Mouse (Mus musculus) Patski (cell line): ENCODE data around the gene 9930104L06Rik. TPM values are rescaled to one million over a fixed set of nuclear protein-coding genes. Genes with fewer than 3 reads are reported as not detected.

Experiments used
- ATAC-seq: fragments of 100-300 bp; one replicate; pipeline ENCODE4 v1.8.0; 2021
- CTCF ChIA-PET: fragments of 350-600 bp; sonication (Branson Sonifier 250); formaldehyde crosslinking; loops from one replicate; lab custom pipeline; 2022; ENCODE audit warnings: inconsistent platforms; lab: Charles Lee
- POLR2A ChIA-PET: fragments of 350-600 bp; sonication (Branson Sonifier 250); formaldehyde crosslinking; loops from one replicate; lab custom pipeline; 2022; ENCODE audit warnings: antibody characterized with exemption, inconsistent platforms; lab: Charles Lee
- DNase-seq: peaks from one replicate; pipeline ENCODE4 v3.0.0-alpha.2; 2011; ENCODE audit warnings: low read depth, low spot score
- H3K27me3 ChIP-seq: fragments of 371-371 bp; one replicate; pipeline ENCODE4 v1.5.1; 2021
- CTCF ChIP-seq: fragments of 100-300 bp; IDR thresholded peaks from one replicate; pipeline ENCODE4 v1.5.1; 2021
- in situ Hi-C: fragments of 300-500 bp; cut with MboI; formaldehyde crosslinking; loops from 3 replicates; pipeline ENCODE4 v1.11.1; 2018; ENCODE audit warnings: low pct_unique_long_range_greater_than_20kb, mixed read lengths
- polyA plus RNA-seq: library from polyadenylated mRNA; unstranded; gene quantifications from one replicate; pipeline ENCODE4 v1.2.3, GENCODE M21; 2021

9930104L06Rik gene
- polyA plus RNA-seq: 8.9 TPM

DNA sequence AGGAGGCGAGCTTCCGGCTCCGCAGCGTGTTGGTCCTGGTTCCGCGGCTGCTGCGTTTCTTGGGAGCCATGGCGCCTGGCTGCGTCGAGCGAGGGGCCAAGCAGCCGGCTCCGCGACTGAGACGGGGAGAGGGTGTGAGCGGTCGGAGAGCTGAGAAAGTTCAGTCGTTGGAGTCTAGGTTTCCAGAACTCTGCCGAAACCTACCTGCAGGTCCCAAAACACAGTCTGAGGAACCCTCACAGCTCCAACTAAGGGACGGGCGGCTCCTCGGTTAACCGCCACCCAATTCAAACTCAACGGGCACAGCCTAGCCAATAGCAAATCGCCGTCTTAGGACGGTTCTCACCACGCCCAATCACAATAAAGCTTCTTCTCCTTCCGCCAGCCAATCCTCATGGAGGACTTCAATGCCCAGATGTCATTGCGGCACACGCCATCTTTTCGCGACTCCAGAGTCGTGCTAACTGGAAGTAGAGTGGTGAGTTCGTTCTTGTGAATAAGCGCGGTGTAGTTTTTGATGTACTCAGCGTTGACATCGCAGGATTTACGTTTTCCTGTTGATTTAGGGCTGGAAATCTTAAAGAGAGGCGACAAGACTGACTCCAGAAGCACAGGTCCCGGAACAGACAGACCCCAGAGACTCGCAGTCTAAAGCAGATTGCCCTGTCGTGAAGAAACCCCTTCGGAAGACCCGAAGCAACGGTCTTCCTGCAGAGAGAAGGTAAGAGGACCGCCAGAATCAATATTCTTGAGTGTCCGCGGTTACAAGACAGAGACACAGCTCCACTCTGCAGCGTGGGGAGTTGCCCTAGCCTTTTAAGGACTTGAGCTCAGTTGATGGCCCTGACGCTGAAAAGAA, at the start of gene 9930104L06Rik:
9930104L06Rik (plus strand) TSS at position 436 of the 859 bp plus-strand sequence.
- peak; percentile 82 for DNase-seq
- ChIA-PET CTCF (interaction anchor here (0.9 kb wide), 1 partner anchor 123 kb away, joined by 3 read pairs; no protein-coding TSS in a partner anchor), POLR2A (interaction anchor here (0.6 kb wide), 1 partner anchor 274 kb away, joined by 5 read pairs; no protein-coding TSS in a partner anchor)
- peak; percentile 97 for ATAC-seq
- H3K27me3 ChIP-seq: no peaks in the 10 kb centered on the region
- no peak for TF ChIP-seq CTCF
- in situ Hi-C loops: no loop called here

DNA sequence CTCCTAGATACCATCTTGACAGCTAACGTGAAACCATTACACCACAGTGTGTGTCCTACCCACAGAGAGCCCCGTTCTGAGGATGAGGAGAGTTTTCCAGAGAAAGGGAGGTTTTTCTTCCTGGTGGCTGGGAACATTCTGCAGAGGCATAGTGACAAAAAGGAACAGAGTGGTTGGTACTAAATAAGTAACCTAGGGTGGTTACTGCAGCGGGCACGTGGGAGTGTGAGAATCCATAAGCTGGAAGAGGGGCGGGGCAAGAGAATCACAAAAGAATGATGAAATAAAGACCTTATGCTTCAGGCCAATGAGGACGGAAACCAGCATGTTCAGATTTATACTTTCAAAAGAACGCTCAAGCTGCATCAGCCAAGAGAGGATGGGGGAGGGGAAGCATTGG, 48.1 kb upstream of the 9930104L06Rik start:
- no peak for DNase-seq
- POLR2A ChIA-PET: no interaction called here
- no peak for TF ChIP-seq CTCF
- peaks cover 17% of the 10 kb centered on the region for H3K27me3 ChIP-seq
- ATAC-seq: no peak
- in situ Hi-C loops: no loop called here
- CTCF ChIA-PET: no interaction called here

DNA sequence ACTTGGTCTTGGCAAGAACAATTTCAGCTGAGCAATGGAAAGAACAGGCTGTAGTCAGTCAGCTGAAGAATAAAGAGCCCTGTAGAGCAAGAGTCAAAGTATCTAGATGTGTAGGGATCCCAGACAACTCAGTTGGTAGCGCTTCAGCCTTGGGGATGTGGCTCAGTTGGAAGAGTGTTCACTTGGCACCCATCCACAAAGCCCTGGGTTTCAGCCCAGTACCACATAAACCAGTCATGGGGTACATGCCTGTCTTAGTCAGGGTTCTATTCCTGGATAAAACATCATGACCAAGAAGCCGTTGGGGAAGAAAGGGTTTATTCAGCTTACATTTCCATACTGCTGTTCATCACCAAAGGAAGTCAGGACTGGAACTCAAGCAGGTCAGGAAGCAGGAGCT, 46.9 kb upstream of the 9930104L06Rik start:
- POLR2A ChIA-PET: no interaction called here
- ATAC-seq: no peak

DNA sequence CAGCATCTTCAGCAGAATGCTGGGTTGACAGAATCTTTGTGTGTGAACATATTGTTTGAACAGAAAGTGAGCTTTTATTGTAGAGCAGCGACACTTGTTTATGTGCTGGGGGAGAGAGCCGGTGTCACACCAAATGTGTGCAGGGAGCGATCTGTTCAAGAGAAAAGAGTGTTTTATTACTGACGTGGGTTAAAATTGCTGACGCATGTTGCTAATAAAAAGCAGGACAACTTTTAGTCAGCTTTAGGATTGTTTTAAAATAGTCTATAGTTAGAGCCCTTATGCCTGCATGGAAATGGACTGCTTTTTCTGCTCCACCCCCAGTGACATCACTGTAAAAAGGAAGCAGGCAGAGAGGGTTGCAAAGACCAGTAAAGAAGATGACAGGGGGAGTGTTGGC, 46.0 kb upstream of the 9930104L06Rik start:
- ChIA-PET CTCF (no interaction called here), POLR2A (no interaction called here)
- peaks cover 23% of the 10 kb centered on the region for H3K27me3 ChIP-seq
- DNase-seq: no peak
- TF ChIP-seq CTCF: no peak
- in situ Hi-C loops: no loop called here
- ATAC-seq: no peak

More for the DNA sequence above, 46.9 kb upstream of the 9930104L06Rik start:
- peaks cover 21% of the 10 kb centered on the region for H3K27me3 ChIP-seq
- CTCF ChIA-PET: no interaction called here
- no peak for DNase-seq
- TF ChIP-seq CTCF: no peak
- in situ Hi-C loops: no loop called here

DNA sequence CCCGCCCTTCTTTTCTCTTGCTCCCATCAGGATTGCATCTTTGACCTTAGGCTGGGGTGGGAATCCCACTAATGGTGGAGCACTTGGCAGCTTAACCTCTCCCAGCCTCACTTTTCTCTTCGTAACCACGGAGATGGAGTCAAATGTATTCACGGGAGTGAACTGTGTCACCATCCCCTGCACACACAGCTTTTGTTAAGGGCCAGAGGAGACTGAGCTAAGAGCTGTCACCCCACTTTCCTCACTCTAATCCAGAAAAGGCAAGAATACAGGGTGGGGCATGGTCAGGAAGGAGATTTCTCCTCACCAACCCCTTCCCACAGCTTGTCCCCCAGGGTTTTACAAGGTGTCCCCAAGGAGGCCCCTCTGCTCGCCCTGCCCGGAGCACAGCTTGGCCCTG, 43.1 kb upstream of the 9930104L06Rik start:
- CTCF ChIA-PET: no interaction called here

GRCm38 (mm10) chr4:124894508-124895428, 42.1 kb upstream of the 9930104L06Rik start:
- no peak for DNase-seq
- in situ Hi-C loops: no loop called here
- ATAC-seq: no peak
- ChIA-PET CTCF (no interaction called here), POLR2A (no interaction called here)
- no peak for TF ChIP-seq CTCF
- H3K27me3 ChIP-seq: peaks cover 26% of the 10 kb centered on the region

More for the DNA sequence above, 43.1 kb upstream of the 9930104L06Rik start:
- POLR2A ChIA-PET: no interaction called here
- TF ChIP-seq CTCF: no peak
- no peak for DNase-seq
- no peak for ATAC-seq
- H3K27me3 ChIP-seq: peaks cover 20% of the 10 kb centered on the region
- in situ Hi-C loops: no loop called here

DNA sequence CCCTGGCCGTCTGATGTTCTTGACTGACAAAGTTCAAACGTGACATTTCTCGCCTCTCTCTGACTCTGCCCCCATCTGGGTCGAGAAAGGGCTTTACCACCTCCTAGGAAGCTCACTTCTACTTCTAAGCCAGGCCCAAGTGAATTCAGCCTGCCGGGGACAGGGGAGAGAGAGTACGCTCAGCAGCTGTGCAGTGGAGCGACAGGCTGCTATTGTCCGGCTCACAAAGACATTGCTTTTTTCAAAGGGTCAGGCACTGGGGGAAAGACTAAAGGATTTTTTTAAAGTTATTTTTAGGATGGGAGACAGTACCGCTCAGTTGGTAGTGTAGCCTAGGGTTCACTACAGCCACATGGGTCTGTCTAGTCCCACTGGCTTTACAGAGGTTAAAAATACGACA, 38.4 kb upstream of the 9930104L06Rik start:
- ATAC-seq (no peak), DNase-seq (no peak)
- peaks cover 26% of the 10 kb centered on the region for H3K27me3 ChIP-seq
- TF ChIP-seq CTCF: no peak
- POLR2A ChIA-PET: no interaction called here
- CTCF ChIA-PET: no interaction called here
- in situ Hi-C loops: no loop called here

DNA sequence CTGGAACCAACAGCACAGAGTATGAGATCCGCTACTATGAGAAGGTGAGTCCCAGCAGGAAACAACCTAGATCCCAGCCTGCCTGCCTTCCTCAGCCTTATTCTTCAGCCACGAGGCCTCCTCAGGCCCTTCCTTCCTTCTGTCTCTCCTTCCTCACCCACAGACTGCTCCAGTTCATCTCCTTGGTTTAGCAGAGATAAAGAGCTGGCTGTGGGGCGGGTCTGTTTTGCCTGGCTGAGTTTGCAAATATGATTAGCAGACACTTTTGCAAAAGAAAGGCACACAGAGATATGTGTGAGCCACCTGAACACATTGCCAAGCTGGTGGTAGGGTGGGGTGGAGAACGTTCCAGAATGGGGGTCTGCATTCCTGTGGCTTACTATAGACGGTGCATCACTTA, 36.9 kb upstream of the 9930104L06Rik start:
- DNase-seq: no peak
- ChIA-PET POLR2A (interaction anchor here (0.6 kb wide), 1 partner anchor 126 kb away, joined by 4 read pairs; no protein-coding TSS in a partner anchor), CTCF (no interaction called here)
- TF ChIP-seq CTCF: no peak
- in situ Hi-C loops: no loop called here
- H3K27me3 ChIP-seq: peaks cover 23% of the 10 kb centered on the region
- ATAC-seq: no peak

GRCm38 (mm10) chr4:124905417-124905816, 31.4 kb upstream of the 9930104L06Rik start:
- CTCF ChIA-PET: no interaction called here
- DNase-seq (no peak), ATAC-seq (no peak)
- no peaks in the 10 kb centered on the region for H3K27me3 ChIP-seq
- POLR2A ChIA-PET: no interaction called here
- no peak for TF ChIP-seq CTCF
- in situ Hi-C loops: no loop called here

DNA sequence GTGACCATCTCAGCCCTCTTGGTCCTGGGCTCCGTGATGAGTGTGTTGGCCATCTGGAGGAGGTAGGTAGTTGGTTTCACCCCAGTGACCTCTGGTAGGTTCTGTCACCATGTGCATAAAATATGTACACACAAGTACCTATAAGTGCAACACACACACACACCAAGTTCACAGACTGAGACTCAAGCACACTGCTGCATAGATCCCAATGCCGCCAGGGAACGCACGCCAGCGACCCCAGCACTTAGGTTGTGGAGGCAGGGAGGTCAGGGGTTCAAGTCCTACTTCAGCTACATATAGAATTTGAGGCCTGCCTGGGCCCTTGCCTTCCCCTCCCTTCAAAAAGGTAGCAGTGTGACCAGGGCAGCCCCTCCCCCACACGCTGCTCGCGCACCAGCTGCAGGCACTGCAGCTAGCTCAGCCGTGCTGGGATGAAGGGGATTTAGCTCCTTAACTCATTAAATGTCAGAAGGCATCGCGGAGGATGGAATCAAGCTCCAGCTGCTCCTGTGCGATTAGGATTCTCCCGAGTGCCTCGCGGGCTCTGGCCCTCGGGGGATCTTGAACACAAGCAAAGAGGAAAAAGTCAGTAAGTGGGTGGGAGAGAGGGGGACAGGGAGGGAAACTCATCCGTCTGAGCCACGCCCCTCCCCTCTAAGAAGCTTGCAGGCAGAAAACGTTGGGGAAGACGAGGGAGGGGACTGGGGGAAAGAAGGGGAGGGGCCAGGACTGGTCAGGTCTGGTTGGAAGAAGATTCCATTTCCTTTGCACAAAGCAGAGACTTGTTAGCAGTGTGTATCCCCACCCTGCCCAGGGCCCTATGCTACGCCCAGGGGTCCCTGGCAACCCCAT, 30.7 kb upstream of the 9930104L06Rik start:
- POLR2A ChIA-PET: no interaction called here
- no peaks in the 10 kb centered on the region for H3K27me3 ChIP-seq
- in situ Hi-C loops: no loop called here
- DNase-seq (no peak), ATAC-seq (no peak)
- CTCF ChIA-PET: no interaction called here
- no peak for TF ChIP-seq CTCF
